Mouse (Mus musculus): ENCODE data around the gene Galm.

Galm gene

DNA sequence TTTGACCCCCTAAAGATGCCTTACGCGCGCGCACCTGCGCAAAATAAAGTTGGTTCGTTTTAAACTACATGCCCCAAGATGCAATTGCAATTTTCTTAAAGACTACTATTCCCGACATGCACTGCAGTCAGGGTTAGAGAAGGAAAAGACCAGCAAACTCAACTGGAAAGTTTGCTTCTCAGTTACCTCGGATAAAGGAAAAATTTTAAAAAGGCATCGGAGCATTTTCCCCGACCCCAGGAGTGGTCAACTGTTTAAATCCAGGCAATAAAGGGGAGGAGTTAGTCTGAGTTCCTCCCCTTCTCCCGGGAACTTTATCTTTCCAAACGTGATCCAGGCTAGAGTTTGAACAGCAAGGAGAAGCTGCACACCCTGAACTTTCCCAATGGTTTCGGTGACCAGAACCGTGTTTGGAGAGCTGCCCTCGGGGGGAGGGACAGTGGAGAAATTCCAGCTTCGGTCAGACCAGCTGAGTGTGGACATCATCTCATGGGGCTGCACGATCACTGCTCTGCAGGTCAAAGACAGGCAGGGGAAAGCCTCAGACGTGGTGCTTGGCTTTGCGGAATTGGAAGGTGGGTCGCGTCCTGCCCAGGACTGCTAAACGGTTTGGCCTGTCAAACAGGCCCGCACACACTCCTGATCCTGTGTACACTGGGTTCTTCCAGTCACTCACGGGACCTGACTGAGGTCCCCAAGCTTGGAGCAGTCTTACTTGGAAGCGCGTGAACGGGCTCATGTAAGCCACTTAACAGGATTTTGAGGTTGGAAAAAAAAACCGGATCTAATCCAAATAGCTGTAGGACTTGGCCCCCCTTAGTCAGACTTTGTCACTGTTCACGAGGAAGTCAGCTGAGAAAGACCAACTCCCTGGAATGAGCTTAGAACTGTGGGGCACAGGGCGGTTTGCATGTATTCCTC lies at the start of gene Galm:
TSS of gene Galm (plus strand) at position 141 of the 921 bp plus-strand sequence.
- DNase-seq: peak; percentile 80

DNA sequence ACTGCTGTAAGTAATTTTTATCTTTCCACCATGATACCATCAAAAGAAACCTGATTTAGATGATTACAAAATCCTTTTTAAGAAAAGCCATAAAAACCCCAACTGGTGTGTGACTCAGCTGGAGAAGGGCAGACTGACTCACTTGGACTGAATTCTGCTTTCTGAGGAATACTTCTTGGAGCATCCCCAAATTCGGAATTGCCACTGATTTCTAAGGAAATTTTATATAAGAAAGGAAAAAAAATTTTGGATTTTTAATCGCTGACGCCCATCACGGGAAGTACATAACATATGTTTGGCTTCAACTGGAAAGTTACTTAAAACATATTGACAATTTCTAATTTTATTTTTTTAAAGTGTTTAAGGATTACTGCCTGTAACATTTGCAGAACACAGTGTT lies 48.5 kb upstream of the Galm start:
- DNase-seq: no peak

GRCm38 (mm10) chr17:80083223-80083622 lies 44.0 kb upstream of the Galm start:
- no peak for DNase-seq

- no peak for DNase-seq
Measured at GRCm38 (mm10) chr17:80084424-80084823, 42.8 kb upstream of the Galm start.

GRCm38 (mm10) chr17:80086591-80086990 lies 40.7 kb upstream of the Galm start:
- no peak for DNase-seq

- no peak for DNase-seq
Measured at GRCm38 (mm10) chr17:80088168-80088567, 39.1 kb upstream of the Galm start.

DNA sequence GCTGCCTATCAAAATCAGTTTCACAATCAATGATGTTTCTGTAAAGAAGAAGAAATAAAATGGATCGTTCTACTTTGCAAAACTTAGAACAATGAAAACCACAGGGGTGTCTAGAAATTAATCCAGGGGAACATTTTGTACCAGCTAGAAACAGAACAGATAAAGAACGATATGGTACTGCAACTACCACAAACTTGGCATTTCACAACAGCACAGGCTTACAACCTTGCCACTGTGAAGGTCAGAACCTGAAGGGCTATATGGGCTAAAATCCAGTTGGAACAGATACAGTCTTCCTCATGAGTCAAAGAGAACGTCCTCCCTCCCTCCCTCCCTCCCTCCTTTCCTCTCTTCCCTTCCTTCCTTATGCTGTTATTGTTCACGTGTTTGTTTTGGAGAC lies 36.7 kb upstream of the Galm start:
- no peak for DNase-seq

DNA sequence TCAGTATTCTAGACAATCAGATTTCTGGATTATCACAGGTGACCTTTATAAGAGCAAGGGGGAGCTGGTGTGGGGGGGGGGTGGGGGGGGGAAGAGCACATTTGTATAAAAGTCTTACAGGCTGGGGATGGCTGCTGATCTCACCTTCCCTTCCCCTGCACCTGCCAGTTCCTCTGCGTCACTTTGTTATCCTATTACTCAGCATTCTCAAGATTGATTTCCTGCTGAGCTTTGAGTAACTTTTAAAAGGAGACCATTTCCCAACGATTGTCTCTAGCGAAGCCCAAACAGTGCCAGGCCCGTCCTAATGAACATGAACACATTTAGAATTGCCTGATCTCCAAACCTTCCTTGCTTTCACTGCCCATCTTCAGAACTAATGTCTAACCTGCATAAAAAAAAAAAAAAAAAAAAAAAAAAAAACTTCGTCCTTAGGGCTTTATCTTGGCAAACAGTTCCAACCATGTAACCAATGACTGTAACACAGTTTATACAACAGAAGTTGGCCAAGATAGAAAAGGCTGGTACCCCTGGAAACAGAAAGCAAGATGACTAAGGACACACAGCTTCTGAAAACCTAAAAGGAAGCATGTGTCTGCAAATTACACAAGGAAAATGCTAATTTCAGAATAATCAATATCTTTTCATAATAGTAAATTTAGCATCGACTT lies 35.3 kb upstream of the Galm start:
- no peak for DNase-seq

GRCm38 (mm10) chr17:80095254-80095899 lies 31.9 kb upstream of the Galm start:
- DNase-seq: no peak

GRCm38 (mm10) chr17:80096043-80096719 lies 31.1 kb upstream of the Galm start:
- peak; percentile 83 for DNase-seq

DNA sequence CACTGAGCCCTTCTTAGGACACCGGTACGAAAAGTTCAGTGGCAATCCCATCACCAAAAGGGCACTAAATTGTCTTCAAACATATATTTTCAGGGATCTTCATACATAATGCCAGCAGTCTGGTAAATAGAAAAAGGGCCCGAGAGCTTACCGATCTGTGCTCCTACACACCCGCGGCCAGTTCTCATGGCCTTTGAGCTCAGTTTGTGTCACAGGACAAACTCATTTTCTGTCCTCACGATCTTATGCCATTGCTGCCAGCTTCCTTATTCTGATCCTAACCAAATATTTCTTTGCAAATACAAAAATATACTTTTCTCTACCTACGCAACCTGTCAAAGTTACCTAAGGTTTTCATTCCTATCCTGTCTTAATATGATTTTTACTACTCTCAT lies 30.6 kb upstream of the Galm start:
- no peak for DNase-seq

DNA sequence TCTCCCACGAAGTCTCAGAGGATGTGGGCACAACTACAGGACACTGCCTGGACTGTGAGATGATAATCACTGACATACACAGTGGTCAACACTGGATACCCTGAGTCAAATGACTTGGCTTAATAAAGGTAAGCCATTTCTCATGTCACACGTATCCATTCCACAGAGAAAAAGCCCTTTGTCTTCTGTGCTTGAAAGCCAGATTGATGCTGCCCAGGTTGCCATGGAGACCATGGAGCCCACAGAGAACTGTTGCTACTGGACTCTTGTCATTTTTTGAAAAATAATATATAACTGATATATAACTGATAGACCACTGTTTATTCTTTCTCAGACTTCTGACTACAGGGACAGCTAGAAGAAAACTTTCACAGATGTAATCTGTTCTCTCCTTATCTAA lies 30.1 kb upstream of the Galm start:
- peak; percentile 22 for DNase-seq

- no peak for DNase-seq
Measured at GRCm38 (mm10) chr17:80099823-80100222, 27.4 kb upstream of the Galm start.

DNA sequence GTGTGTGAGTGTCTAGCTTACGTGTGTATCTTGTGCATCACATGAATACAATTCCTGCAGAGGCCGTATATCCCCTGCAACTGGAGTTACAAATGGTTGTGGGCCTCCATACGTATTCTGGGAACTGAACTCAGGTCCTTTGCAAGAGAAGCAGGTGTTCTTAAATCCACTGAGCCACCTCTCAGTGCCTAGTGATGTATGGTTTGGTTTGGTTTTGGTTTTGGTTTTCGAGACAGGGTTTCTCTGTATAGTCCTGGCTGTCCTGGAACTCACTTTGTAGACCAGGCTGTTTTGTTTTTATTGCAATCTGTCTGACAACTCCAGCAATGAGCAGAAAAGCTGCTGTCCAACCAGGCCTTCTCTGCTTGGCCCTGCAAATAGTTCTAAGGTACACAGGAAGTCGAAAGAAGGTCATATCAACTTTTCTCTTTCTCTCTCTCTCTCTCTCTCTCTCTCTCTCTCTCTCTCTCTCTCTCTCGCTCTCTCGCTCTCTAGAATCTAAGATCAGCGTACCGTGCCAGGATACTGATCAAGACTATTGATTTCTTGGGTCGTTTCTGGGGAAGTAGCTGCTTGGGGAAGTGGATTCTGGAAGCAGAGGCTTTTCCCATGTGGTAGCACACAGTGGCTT lies 21.8 kb upstream of the Galm start:
- no peak for DNase-seq

DNA sequence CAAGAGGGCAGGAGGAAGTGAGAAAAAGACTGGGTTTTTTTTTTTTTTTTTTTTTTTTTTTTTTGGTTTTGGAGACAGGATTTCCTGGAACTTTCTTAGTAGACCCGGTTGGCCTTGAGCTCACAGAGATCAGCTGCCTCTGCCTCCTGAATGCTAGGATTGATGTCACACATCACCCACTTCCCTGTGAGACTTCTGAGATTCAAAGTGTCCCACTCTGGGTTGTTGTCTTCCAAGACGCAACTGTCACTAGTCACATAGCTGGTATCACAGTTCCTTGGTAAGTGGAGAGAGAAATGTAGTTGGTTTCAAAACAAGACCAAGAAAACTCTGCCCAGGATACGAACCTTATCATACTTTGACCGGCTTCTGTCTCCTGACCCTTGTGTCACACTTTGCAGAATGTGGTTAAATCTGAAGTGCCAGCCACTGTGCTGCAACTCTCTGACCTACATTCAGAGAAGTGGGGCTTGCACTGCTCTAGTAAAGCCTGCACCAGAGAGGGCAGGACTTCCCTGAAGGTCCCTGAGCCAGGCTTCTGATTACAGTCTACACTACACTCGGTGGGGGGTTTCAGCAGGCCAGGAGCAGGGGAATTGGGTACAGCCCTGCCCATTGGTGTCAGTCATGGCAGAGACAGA lies 14.5 kb upstream of the Galm start:
- no peak for DNase-seq

DNA sequence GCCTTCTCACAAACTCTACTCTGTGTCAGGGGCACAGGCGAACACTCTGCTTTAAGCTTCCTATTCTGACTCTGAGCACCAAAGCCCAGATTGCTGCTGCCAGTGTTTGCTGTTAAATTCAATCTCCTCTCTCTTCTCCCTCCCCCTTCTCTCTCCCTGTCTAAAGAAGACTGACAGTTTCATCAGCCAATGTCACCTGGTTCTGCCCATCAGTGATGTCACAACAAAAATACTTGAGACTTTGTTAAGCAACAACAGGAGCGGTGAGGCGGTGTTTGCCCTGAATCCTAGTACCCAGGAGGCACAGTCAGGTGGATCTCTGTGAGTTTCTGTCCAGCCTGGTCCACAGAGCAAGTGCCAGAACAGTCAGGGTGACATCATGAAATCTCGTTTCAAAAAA lies 13.8 kb upstream of the Galm start:
- DNase-seq: no peak

DNA sequence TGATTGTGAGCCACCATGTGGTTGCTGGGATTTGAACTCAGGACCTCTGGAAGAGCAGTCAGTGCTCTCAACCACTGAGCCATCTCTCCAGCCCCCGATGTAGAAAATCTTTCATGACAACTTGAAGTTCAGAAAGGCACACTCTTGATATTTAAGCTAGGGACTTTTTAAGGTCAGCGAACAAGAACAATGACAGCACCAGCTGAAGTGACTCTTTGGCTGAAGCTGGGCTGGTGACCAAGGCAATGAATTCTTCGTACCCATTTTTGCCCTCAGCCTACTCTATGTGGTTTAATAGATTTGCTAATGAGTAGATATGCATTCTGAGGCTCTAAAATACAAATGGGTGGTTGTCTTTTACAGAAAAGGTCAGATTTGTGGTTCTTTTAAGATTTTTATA lies 6.9 kb upstream of the Galm start:
- no peak for DNase-seq

- no peak for DNase-seq
Measured at GRCm38 (mm10) chr17:80121833-80122232, 5.4 kb upstream of the Galm start.

DNA sequence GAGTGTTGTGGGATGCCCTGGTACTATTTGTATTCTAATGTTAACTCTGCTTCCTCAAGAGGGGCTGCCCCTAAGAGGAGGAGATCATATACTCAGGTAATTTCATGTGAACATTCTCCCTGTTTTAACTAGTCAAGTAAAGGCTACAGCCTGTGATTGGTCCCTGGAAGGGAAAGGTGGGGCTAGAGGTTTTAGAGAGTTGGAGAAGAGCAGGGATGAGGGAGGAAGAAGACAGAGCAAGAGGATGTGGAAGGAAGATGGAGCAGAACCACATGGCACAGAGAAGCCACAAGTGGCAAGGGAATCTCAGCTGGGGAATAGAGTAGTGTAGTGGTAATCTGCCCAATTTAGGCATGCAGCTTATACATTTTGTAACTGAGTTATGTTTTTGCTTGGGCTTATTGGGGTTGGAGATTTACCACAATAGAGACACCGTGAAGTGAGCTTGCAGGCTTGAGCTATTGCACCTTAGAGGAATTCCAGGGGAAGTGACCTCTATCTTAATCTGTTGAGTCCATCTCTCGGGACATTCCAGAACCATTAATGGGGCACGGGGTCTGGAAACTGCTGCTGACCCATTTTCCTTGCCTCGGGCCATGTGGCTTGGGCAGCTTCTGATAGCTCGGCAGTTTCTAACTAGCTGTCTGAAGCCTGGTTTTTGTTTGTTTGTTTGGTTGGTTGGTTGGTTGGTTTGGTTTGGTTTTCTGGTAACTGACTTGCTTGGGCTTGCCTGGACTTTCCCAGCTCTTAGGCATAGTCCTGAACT lies 2.1 kb upstream of the Galm start:
- no peak for DNase-seq

GRCm38 (mm10) chr17:80126166-80126565 lies 1.1 kb upstream of the Galm start:
- DNase-seq: no peak

DNA sequence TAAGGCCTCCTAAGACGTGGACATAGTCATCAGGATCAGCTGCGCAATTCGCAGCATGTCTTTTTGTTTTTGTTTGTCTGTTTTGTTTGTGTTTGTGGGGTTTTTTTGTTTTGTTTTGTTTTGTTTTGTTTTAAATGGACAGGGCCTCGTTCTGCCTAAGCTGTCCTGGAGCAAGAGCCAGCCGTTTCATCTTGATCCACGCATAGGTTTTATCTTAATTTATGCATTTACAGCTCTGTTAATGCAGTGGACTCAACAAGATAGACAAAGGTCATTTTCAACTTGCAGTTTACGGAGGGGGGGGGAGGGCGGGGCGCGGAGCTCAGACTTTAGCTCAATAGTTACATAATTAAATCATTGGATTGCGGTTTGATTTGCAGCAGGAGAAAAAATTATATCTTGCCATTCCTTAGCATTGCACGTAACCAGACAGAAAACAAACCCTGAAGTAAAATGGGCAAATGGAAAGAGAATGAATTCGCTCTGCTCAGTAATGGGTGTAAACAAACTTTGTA lies 1.3 kb downstream of the Galm start:
- no peak for DNase-seq
